Mouse (Mus musculus) heart, embryonic 12.5 days (tissue): ENCODE data around the gene Crybg2. TPM values are rescaled to one million over a fixed set of nuclear protein-coding genes. Genes with fewer than 3 reads are reported as not detected.
A peak's percentile ranks its signal among the peaks of the same experiment; 100 is the strongest.

Experiments used
- ATAC-seq: fragments of 200-750 bp; cut with Nextera tagmentation; 2 replicates; pipeline ENCODE4 v1.8.0; 2017; ENCODE audit warnings: moderate TSS enrichment, moderate library complexity; ENCODE audit not compliant: insufficient number of reproducible peaks, low FRiP score
- H3K27ac ChIP-seq: fragments of 300-500 bp; sonication (generic); 2 replicates; pipeline ENCODE4 v1.5.1; 2016; ENCODE audit warnings: mild to moderate bottlenecking, moderate library complexity; ENCODE audit not compliant: poor library complexity, severe bottlenecking
- H3K27me3 ChIP-seq: fragments of 300-500 bp; sonication (generic); replicated peaks from 2 replicates; pipeline ENCODE4 v1.6.1; 2016; ENCODE audit warnings: mild to moderate bottlenecking, moderate library complexity
- H3K36me3 ChIP-seq: fragments of 300-500 bp; sonication (generic); 2 replicates; pipeline ENCODE4 v1.6.1; 2016; ENCODE audit warnings: mild to moderate bottlenecking, moderate library complexity
- H3K4me1 ChIP-seq: fragments of 300-500 bp; sonication (generic); replicated peaks from 2 replicates; pipeline ENCODE4 v1.6.1; 2016; ENCODE audit warnings: mild to moderate bottlenecking
- H3K4me2 ChIP-seq: fragments of 300-500 bp; sonication (generic); 2 replicates; pipeline ENCODE4 v1.6.1; 2016; ENCODE audit warnings: mild to moderate bottlenecking, moderate library complexity
- H3K4me3 ChIP-seq: fragments of 300-500 bp; sonication (generic); 2 replicates; pipeline ENCODE4 v1.5.1; 2016; ENCODE audit warnings: mild to moderate bottlenecking
- H3K9ac ChIP-seq: fragments of 300-500 bp; sonication (generic); 2 replicates; pipeline ENCODE4 v1.6.1; 2016; ENCODE audit warnings: mild to moderate bottlenecking, moderate library complexity
- H3K9me3 ChIP-seq: fragments of 300-500 bp; sonication (generic); replicated peaks from 2 replicates; pipeline ENCODE4 v1.6.1; 2016; ENCODE audit warnings: mild to moderate bottlenecking, moderate library complexity
- WGBS: fragments of 180-500 bp; shearing (Covaris S2); methylation state at CpG from one replicate; pipeline ENCODE4 v1.1.7; 2016; 5-methylcytosine and 5-hydroxymethylcytosine counted together
- polyA plus RNA-seq: library from polyadenylated mRNA; unstranded; fragments of >200 nt; fragmentation: Nextera tagmentation; extraction: Ambion mirVana; gene quantifications from 2 replicates; pipeline ENCODE4 v1.2.1, GENCODE M21; 2016

Crybg2 gene
- polyA plus RNA-seq, 1 experiment from 2014 or later, result 0.51 TPM

DNA sequence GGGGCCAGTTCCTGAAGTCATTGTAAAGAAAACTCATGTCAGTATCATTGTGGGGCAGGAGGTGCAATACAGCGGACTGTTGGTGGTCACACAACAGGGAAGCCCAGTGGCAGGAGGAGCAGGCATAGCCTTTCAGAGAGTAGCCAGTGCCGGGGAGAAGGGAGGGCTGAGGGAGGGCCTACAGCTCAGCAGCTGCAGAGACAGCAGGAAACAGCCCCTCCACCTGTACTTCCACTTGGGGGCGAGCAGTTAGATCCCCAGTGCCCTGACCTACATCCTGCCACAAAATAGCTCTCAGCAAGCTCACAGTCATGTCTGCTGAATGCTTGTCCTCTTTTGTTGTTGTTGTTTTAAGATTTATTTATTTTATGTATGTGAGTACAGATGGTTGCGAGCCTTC, 61.0 kb downstream of the Crybg2 start:
- Histone ChIP-seq H3K27me3 (no peaks in the 10 kb centered on the region; the same call in 1 of the 2 replicates), H3K9ac (no peak overlapping the region), H3K4me2 (no peak overlapping the region), H3K9me3 (no peaks in the 10 kb centered on the region), H3K36me3 (peaks cover 4% of the 10 kb centered on the region; the same call in 1 of the 2 replicates), H3K4me3 (no peak overlapping the region), H3K27ac (no peak overlapping the region), H3K4me1 (peaks cover 15% of the 10 kb centered on the region)
- 47% methylated on average over 4 of the region's 4 CpGs for WGBS
- no peak for ATAC-seq

GRCm38 (mm10) chr4:134122281-134122680, 61.7 kb downstream of the Crybg2 start:
- Histone ChIP-seq H3K4me3 (no peak overlapping the region), H3K36me3 (peaks cover 6% of the 10 kb centered on the region; the same call in 1 of the 2 replicates), H3K9ac (no peak overlapping the region), H3K4me1 (peaks cover 22% of the 10 kb centered on the region), H3K4me2 (no peak overlapping the region), H3K27me3 (no peaks in the 10 kb centered on the region; the same call in 1 of the 2 replicates), H3K27ac (no peak overlapping the region), H3K9me3 (no peaks in the 10 kb centered on the region)
- WGBS, result 57% methylated on average over 3 of the region's 3 CpGs
- no peak for ATAC-seq

DNA sequence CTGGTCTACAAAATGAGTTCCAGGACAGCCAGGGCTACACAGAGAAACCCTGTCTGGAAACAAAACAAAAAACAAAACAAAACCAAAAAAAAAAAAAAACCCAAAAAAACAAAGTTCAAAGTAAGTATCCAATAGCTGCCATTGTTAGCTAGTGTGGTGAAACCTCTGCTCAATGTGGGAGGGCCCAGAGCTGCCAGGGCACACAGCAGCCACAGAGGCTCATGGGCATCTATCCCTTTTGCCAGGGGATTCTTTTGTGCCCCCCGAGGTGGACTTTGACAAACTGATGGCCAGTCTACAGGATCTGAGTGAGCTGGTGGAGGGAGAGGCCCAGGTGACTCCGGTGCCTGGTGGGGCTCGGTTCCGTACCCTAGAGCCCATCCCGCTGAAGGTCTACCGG, 62.5 kb downstream of the Crybg2 start:
- Histone ChIP-seq H3K9me3 (no peaks in the 10 kb centered on the region), H3K36me3 (peaks cover 6% of the 10 kb centered on the region; the same call in 1 of the 2 replicates)
- WGBS, result 91% methylated on average over 6 of the region's 6 CpGs

GRCm38 (mm10) chr4:134123680-134124551, 63.3 kb downstream of the Crybg2 start:
- H3K4me3 ChIP-seq, result no peak overlapping the region

More for the DNA sequence above, 62.5 kb downstream of the Crybg2 start:
- Histone ChIP-seq H3K9ac (no peak overlapping the region), H3K4me3 (no peak overlapping the region), H3K4me1 (peaks cover 30% of the 10 kb centered on the region), H3K27me3 (no peaks in the 10 kb centered on the region; the same call in 1 of the 2 replicates), H3K4me2 (no peak overlapping the region), H3K27ac (no peak overlapping the region)
- no peak for ATAC-seq

DNA sequence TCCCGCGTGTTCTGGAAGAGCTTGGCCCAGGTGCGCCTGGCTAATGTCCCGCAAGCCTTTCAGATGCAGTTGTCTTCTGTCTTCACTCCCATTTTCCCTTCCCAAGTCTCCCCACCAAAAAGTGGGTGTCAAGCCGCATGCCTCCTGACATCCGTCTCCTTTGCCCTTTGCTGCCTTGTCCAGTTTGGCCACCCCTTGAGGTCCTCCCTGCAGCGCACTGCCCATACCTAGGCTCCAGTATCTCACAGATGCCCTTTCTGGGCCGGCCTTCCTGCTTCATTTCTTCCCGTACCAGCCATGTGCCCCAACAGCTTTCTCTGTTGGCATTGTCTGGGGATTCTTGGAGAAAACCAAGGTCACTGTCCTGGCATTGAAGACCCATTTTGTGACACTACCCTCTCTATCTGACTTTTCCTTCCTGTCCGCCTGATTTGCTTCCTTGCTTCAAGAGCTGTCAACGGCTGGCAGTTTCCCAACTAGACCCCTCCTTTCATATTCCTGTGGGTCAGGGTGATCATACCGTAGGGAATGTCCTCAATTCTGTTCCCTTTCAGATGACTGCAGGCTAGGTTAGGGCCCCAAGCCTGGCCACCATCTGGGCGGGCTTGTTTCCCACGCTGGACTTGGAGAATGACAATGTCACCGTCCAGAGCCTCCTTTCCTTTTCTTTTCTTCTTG, 64.9 kb downstream of the Crybg2 start:
- no peak for ATAC-seq
- Histone ChIP-seq H3K4me3 (no peak overlapping the region), H3K9me3 (no peaks in the 10 kb centered on the region), H3K27ac (no peak overlapping the region), H3K4me1 (peaks cover 44% of the 10 kb centered on the region), H3K9ac (no peak overlapping the region), H3K27me3 (no peaks in the 10 kb centered on the region; the same call in 1 of the 2 replicates), H3K36me3 (peaks cover 9% of the 10 kb centered on the region; the same call in 1 of the 2 replicates), H3K4me2 (no peak overlapping the region)
- whole genome bisulfite sequencing, result 78% methylated on average over 15 of the region's 15 CpGs

More at GRCm38 (mm10) chr4:134123680-134124551, 63.3 kb downstream of the Crybg2 start:
- WGBS, result 20% methylated on average over 17 of the region's 17 CpGs
- Histone ChIP-seq H3K4me1 (peaks cover 32% of the 10 kb centered on the region), H3K9me3 (no peaks in the 10 kb centered on the region), H3K36me3 (peaks cover 6% of the 10 kb centered on the region; the same call in 1 of the 2 replicates), H3K9ac (0 out of 2 replicates have a peak overlapping the region, but pooled peaks have one; percentile 28), H3K27me3 (no peaks in the 10 kb centered on the region; the same call in 1 of the 2 replicates), H3K4me2 (peak overlapping the region; percentile 32; the same call in 1 of the 2 replicates), H3K27ac (no peak overlapping the region)
- no peak for ATAC-seq

GRCm38 (mm10) chr4:134126300-134127120, 65.9 kb downstream of the Crybg2 start:
- Histone ChIP-seq H3K36me3 (peaks cover 19% of the 10 kb centered on the region), H3K9me3 (no peaks in the 10 kb centered on the region), H3K4me1 (peaks cover 43% of the 10 kb centered on the region), H3K27ac (no peak overlapping the region), H3K4me2 (no peak overlapping the region), H3K9ac (no peak overlapping the region), H3K27me3 (no peaks in the 10 kb centered on the region; the same call in 1 of the 2 replicates), H3K4me3 (no peak overlapping the region)
- WGBS, result 85% methylated on average over 21 of the region's 21 CpGs
- ATAC-seq, result no peak

DNA sequence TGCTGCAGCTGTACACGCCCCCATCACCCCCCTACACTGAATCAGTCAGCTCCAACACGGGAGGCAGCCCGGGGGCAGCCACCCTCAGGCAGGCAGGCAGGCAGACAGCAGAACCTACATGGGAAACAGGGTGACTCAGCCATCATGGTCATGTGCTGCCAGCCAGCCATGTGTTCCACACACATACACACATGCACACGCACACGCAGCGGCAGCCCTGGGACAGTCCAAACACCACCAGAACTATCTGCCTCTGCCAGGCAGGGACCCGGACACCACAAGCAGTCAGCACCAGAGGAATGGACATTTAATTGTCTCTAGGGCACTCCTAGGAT, 66.5 kb downstream of the Crybg2 start:
- Histone ChIP-seq H3K9ac (no peak overlapping the region), H3K27me3 (no peaks in the 10 kb centered on the region; the same call in 1 of the 2 replicates), H3K9me3 (no peaks in the 10 kb centered on the region), H3K36me3 (peaks cover 21% of the 10 kb centered on the region), H3K27ac (no peak overlapping the region), H3K4me1 (peaks cover 41% of the 10 kb centered on the region), H3K4me3 (no peak overlapping the region), H3K4me2 (peak overlapping the region; percentile 90)
- no peak for ATAC-seq
- 83% methylated on average over 7 of the region's 7 CpGs for WGBS

DNA sequence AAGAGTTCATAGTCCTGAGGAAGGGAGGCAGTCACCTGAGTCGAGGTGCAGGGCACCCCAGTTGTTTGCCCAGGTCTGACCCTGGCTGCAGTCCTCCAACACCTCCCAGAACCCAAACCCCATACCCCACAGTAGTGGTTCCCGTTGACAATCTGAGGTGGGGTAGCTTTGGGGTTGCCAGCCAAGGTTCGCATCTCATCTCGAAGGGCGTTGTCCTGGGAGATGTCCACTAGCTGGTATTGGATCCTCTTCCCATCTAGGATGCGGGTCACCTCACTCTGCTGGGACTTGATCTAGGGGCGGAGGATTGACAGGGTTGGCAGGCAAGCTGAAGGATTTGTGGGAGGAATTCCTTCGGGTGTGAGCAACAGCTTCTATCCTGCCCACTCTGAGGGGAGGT, 67.2 kb downstream of the Crybg2 start:
- Histone ChIP-seq H3K36me3 (peaks cover 21% of the 10 kb centered on the region), H3K4me1 (peaks cover 44% of the 10 kb centered on the region), H3K4me3 (peak overlapping the region; percentile 88), H3K9me3 (no peaks in the 10 kb centered on the region), H3K4me2 (peak overlapping the region; percentile 90), H3K27me3 (no peaks in the 10 kb centered on the region; the same call in 1 of the 2 replicates), H3K9ac (peak overlapping the region; percentile 86), H3K27ac (no peak overlapping the region)
- no peak for ATAC-seq
- 52% methylated on average over 8 of the region's 8 CpGs for WGBS

GRCm38 (mm10) chr4:134128221-134128982, 67.8 kb downstream of the Crybg2 start, which contains the start of gene Sh3bgrl3:
Gene Sh3bgrl3, minus strand, starts transcription at chr4:134128789.
- H3K4me3 ChIP-seq, result peak within 1 kb of the TSS; percentile 88
- peak; percentile 92 for ATAC-seq
- under 1% methylated on average over 50 of the region's 50 CpGs for WGBS
- peak within 1 kb of the TSS; percentile 86 for H3K27ac ChIP-seq
- peak within 1 kb of the TSS; percentile 90 for H3K4me2 ChIP-seq
- peaks cover 21% of the 10 kb centered on the region for H3K36me3 ChIP-seq
- H3K9me3 ChIP-seq, result no peaks in the 10 kb centered on the region
- H3K27me3 ChIP-seq, result no peaks in the 10 kb centered on the region; the same call in 1 of the 2 replicates
- peaks cover 44% of the 10 kb centered on the region for H3K4me1 ChIP-seq
- H3K9ac ChIP-seq, result peak within 1 kb of the TSS; percentile 86

GRCm38 (mm10) chr4:134128983-134129362, 68.4 kb downstream of the Crybg2 start:
- H3K36me3 ChIP-seq, result peaks cover 21% of the 10 kb centered on the region
- peak; percentile 53 for ATAC-seq

More at GRCm38 (mm10) chr4:134128983-134129362, 68.4 kb downstream of the Crybg2 start:
- H3K4me1 ChIP-seq, result peaks cover 42% of the 10 kb centered on the region
- peak overlapping the region; percentile 88 for H3K4me3 ChIP-seq
- no peaks in the 10 kb centered on the region for H3K27me3 ChIP-seq
- H3K4me2 ChIP-seq, result peak overlapping the region; percentile 90
- 2% methylated on average over 14 of the region's 14 CpGs for WGBS
- H3K9ac ChIP-seq, result peak overlapping the region; percentile 86
- no peaks in the 10 kb centered on the region for H3K9me3 ChIP-seq
- peak overlapping the region; percentile 86 for H3K27ac ChIP-seq
